Mouse (Mus musculus) heart, adult 11 months (tissue): Measurements from ENCODE around the gene Foxq1.

Source experiments
- DNase-seq: peaks from one replicate; pipeline ENCODE4 v3.0.0; 2022

Foxq1 gene

GRCm38 (mm10) chr13:31572806-31573508 lies 17.0 kb downstream of the Foxq1 start:
- no peak for DNase-seq

GRCm38 (mm10) chr13:31574627-31575026 lies 18.7 kb downstream of the Foxq1 start:
- DNase-seq, result no peak

GRCm38 (mm10) chr13:31576696-31577095 lies 20.8 kb downstream of the Foxq1 start:
- no peak for DNase-seq

GRCm38 (mm10) chr13:31577576-31577975 lies 21.6 kb downstream of the Foxq1 start:
- DNase-seq, result peak; percentile 57

GRCm38 (mm10) chr13:31578389-31578788 lies 22.5 kb downstream of the Foxq1 start:
- DNase-seq, result peak; percentile 56

- peak; percentile 85 for DNase-seq
Measured at GRCm38 (mm10) chr13:31579866-31580265, 23.9 kb downstream of the Foxq1 start.

GRCm38 (mm10) chr13:31587341-31587740 lies 31.4 kb downstream of the Foxq1 start:
- peak; percentile 59 for DNase-seq

GRCm38 (mm10) chr13:31599576-31599975 lies 43.6 kb downstream of the Foxq1 start:
- DNase-seq, result peak; percentile 63

GRCm38 (mm10) chr13:31603964-31604363 lies 48.0 kb downstream of the Foxq1 start:
- DNase-seq, result peak; percentile 4
